In genomic region chr10:34461451-34461850, GRCm38 (mm10) we compare ENCODE assay signal across 19 mouse cellular contexts. TPM values are rescaled to one million over a fixed set of nuclear protein-coding genes. Genes with fewer than 3 reads are reported as not detected.
DNase-seq lines count a peak whose midpoint lies in the region; ATAC-seq and TF ChIP-seq lines count a peak whose summit lies in the region.
"Had no signal": no experiment of that assay in that cellular context is flagged by ENCODE, and none has a peak within 500 bp of the region (broad histone marks: within the 10 kb centered on the region; RNA-seq: fewer than 3 reads in every experiment).

No protein-coding gene starts in this region.

- H3K4me2 ChIP-seq in heart, embryonic 11.5 days: no peak overlapping the region
- no peak overlapping the region for H3K4me2 ChIP-seq in lung, postnatal 0 days (replicated peaks; ENCODE audit: low read depth, low read length)
- H3K4me2 ChIP-seq: hindbrain, embryonic 15.5 days; limb, embryonic 12.5 days; liver, embryonic 15.5 days; neural tube, embryonic 13.5 days had no signal

- TF ChIP-seq CTCF in lung, postnatal 0 days (IDR thresholded peaks at IDR 0.05): no peak
- TF ChIP-seq CTCF in lung, adult 2 months (IDR thresholded peaks at IDR 0.05; ENCODE audit: insufficient read depth, low read length): no peak

- H3K4me1 ChIP-seq in heart, embryonic 11.5 days (ENCODE audit: control insufficient read depth, insufficient read depth, low read length): no peaks in the 10 kb centered on the region
- no peaks in the 10 kb centered on the region for H3K4me1 ChIP-seq in lung, postnatal 0 days (ENCODE audit: insufficient read depth, low read depth, low read length)
- no peaks in the 10 kb centered on the region for H3K4me1 ChIP-seq in lung, adult 2 months (ENCODE audit: control insufficient read depth, insufficient read depth, low read length)
- H3K4me1 ChIP-seq: hindbrain, embryonic 15.5 days; limb, embryonic 12.5 days; liver, embryonic 15.5 days; megakaryocyte, embryonic 14.5 days; neural tube, embryonic 13.5 days had no signal

- H3K27me3 ChIP-seq in heart, embryonic 11.5 days (ENCODE audit: control insufficient read depth, insufficient read depth, low read length): no peaks in the 10 kb centered on the region
- no peaks in the 10 kb centered on the region for H3K27me3 ChIP-seq in lung, postnatal 0 days (replicated peaks; ENCODE audit: insufficient read depth, low read length)
- H3K27me3 ChIP-seq: CH12.LX; hindbrain, embryonic 15.5 days; limb, embryonic 12.5 days; liver, embryonic 15.5 days; megakaryocyte, embryonic 14.5 days; neural tube, embryonic 13.5 days had no signal

- 52% methylated on average over 4 of the region's 4 CpGs for WGBS in heart, embryonic 11.5 days (ENCODE audit: insufficient replicate concordance)
- 5% methylated on average over 4 of the region's 4 CpGs for WGBS in lung, postnatal 0 days
- 6% methylated on average over 4 of the region's 4 CpGs for WGBS in lung, adult 2 months

- no peak for TF ChIP-seq POLR2A in lung, adult 2 months (IDR thresholded peaks at IDR 0.05; ENCODE audit: borderline replicate concordance, extremely low read depth, low read depth, low read length)

- TF ChIP-seq EP300 in lung, postnatal 0 days (IDR thresholded peaks at IDR 0.05): peak; percentile 46

- DNase-seq in adrenal gland, postnatal 10 days: peak; percentile 61
- no peak for DNase-seq in adrenal gland, postnatal 4 days (ENCODE audit: low spot score in 2 of 2)
- peak; percentile 9 to 19 for DNase-seq in heart, postnatal 36 days
- DNase-seq in lung, postnatal 0 days (ENCODE audit: low spot score): peak; percentile 11
- no peak for DNase-seq in lung, adult 2 months
- DNase-seq in frontal cortex, postnatal 36 days (ENCODE audit: low spot score in 2 of 2): no peak
- no peak for DNase-seq in spleen, postnatal 36 days (ENCODE audit: low spot score in 2 of 2)
- DNase-seq: cerebellum, adult 9-11 months; kidney, adult 18-20 months had no signal

- H3K9ac ChIP-seq in heart, embryonic 11.5 days (ENCODE audit: low read depth, low read length): no peak overlapping the region
- no peak overlapping the region for H3K9ac ChIP-seq in lung, postnatal 0 days (replicated peaks; ENCODE audit: low read depth)
- H3K9ac ChIP-seq: hindbrain, embryonic 15.5 days; limb, embryonic 12.5 days; liver, embryonic 15.5 days; neural tube, embryonic 13.5 days had no signal

- H3K9me3 ChIP-seq in heart, embryonic 11.5 days (replicated peaks; ENCODE audit: control insufficient read depth, low read length): no peaks in the 10 kb centered on the region
- H3K9me3 ChIP-seq in lung, postnatal 0 days (ENCODE audit: low read length): no peaks in the 10 kb centered on the region
- H3K9me3 ChIP-seq: hindbrain, embryonic 15.5 days; limb, embryonic 12.5 days; liver, embryonic 15.5 days; megakaryocyte, embryonic 14.5 days; neural tube, embryonic 13.5 days had no signal

- no peaks in the 10 kb centered on the region for H3K36me3 ChIP-seq in heart, embryonic 11.5 days (ENCODE audit: control insufficient read depth, insufficient read depth, low read length)
- no peaks in the 10 kb centered on the region for H3K36me3 ChIP-seq in lung, postnatal 0 days (ENCODE audit: insufficient read depth, low read length)
- H3K36me3 ChIP-seq: hindbrain, embryonic 15.5 days; limb, embryonic 12.5 days; liver, embryonic 15.5 days; neural tube, embryonic 13.5 days had no signal

- intact Hi-C loops in heart, postnatal 36 days (cut with DNase I): no loop called here

- no peak overlapping the region for H3K27ac ChIP-seq in heart, embryonic 11.5 days (ENCODE audit: low read depth, low read length)
- H3K27ac ChIP-seq in lung, postnatal 0 days (ENCODE audit: low read length): no peak overlapping the region
- H3K27ac ChIP-seq: hindbrain, embryonic 15.5 days; limb, embryonic 12.5 days; liver, embryonic 15.5 days; neural tube, embryonic 13.5 days had no signal

- ATAC-seq in heart, embryonic 11.5 days (replicated peaks; ENCODE audit: insufficient number of reproducible peaks, low FRiP score, low TSS enrichment): no peak
- ATAC-seq in lung, postnatal 0 days: no peak
- ATAC-seq: activated CD4-positive, CD25-positive, alpha-beta regulatory T cell, adult 4 months had no signal

- H3K4me3 ChIP-seq in heart, embryonic 11.5 days (ENCODE audit: low read depth, low read length): no peak overlapping the region
- no peak overlapping the region for H3K4me3 ChIP-seq in lung, postnatal 0 days (ENCODE audit: low read depth, low read length)
- no peak overlapping the region for H3K4me3 ChIP-seq in lung, adult 2 months (replicated peaks; ENCODE audit: extremely low read depth, low read depth, low read length)
- H3K4me3 ChIP-seq: erythroblast, embryonic 14.5 days; hindbrain, embryonic 15.5 days; limb, embryonic 12.5 days; liver, embryonic 15.5 days; megakaryocyte, embryonic 14.5 days; neural tube, embryonic 13.5 days had no signal

RNA-seq across cellular contexts. Expression of gene Frk, which starts 21.7 kb away (rescaled TPM):
- 10 to 100 TPM in 1 of 2 experiments, 1 to 10 TPM in 1; 6.6 to 10.5 TPM for total RNA-seq in adrenal gland, postnatal 10 days (2021)
- total RNA-seq in adrenal gland, postnatal 4 days (2021): 10 to 100 TPM; 17.0 to 19.0 TPM
- total RNA-seq in heart, postnatal 36 days (2021): 1 to 10 TPM; 1.6 to 2.0 TPM
- polyA plus RNA-seq in heart, embryonic 11.5 days (2014; fragmentation: Nextera tagmentation; extraction: Ambion mirVana): 5.9 and 6.8 TPM in 2 replicates
- 4.8 and 5.3 TPM in 2 replicates for polyA plus RNA-seq in lung, postnatal 0 days (2015; fragmentation: Nextera tagmentation; extraction: Ambion mirVana)
- polyA plus RNA-seq in lung, adult 2 months (2012; rRNA removed): 0.80 and 1.5 TPM in 2 replicates
- total RNA-seq: CH12.LX; monocyte, adult 5-6 weeks had no signal
- polyA plus RNA-seq: erythroblast, embryonic 14.5 days had no signal

RNA-seq across cellular contexts. Expression of gene Nt5dc1, which starts 43.1 kb away (rescaled TPM):
- total RNA-seq in adrenal gland, postnatal 10 days (2021): 10 to 100 TPM; 16.3 to 21.1 TPM
- 10 to 100 TPM; 20.6 to 22.4 TPM for total RNA-seq in adrenal gland, postnatal 4 days (2021)
- 10 to 100 TPM; 10.1 to 12.1 TPM for total RNA-seq in heart, postnatal 36 days (2021)
- 6.5 and 6.9 TPM in 2 replicates for polyA plus RNA-seq in heart, embryonic 11.5 days (2014; fragmentation: Nextera tagmentation; extraction: Ambion mirVana)
- polyA plus RNA-seq in lung, postnatal 0 days (2015; fragmentation: Nextera tagmentation; extraction: Ambion mirVana): 11.3 and 12.7 TPM in 2 replicates
- polyA plus RNA-seq in lung, adult 2 months (2012; rRNA removed): 6.5 and 6.6 TPM in 2 replicates

Comparison
In these comparisons a context has a peak if more than half of its experiments do, and no peak if none do; other contexts are left out.
1. DNase-seq: peak in adrenal gland, postnatal 10 days (single experiment), heart, postnatal 36 days (2 of 2) and lung, postnatal 0 days (single experiment); none in adrenal gland, postnatal 4 days (0 of 2), lung, adult 2 months (single experiment), frontal cortex, postnatal 36 days (0 of 2) and spleen, postnatal 36 days (0 of 2).